Mouse (Mus musculus) forebrain, embryonic 16.5 days (tissue): ENCODE results near the gene Notch2. TPM values are rescaled to one million over a fixed set of nuclear protein-coding genes. Genes with fewer than 3 reads are reported as not detected.

ENCODE experiments used
- ATAC-seq: fragments of 200-750 bp; cut with Nextera tagmentation; 2 replicates; pipeline ENCODE4 v1.8.0; 2017; ENCODE audit warnings: mild to moderate bottlenecking, moderate library complexity
- H3K27ac ChIP-seq: fragments of 300-500 bp; sonication (generic); 2 replicates; pipeline ENCODE4 v1.5.1; 2014; ENCODE audit warnings: low read length, control low read depth
- H3K27me3 ChIP-seq: fragments of 300-500 bp; sonication (generic); replicated peaks from 2 replicates; pipeline ENCODE4 v1.6.1; 2014; ENCODE audit warnings: low read length; ENCODE audit not compliant: control insufficient read depth, insufficient read depth
- H3K36me3 ChIP-seq: fragments of 300-500 bp; sonication (generic); 2 replicates; pipeline ENCODE4 v1.6.1; 2014; ENCODE audit not compliant: control insufficient read depth, insufficient read depth
- H3K4me1 ChIP-seq: fragments of 300-500 bp; sonication (generic); replicated peaks from 2 replicates; pipeline ENCODE4 v1.6.1; 2014; ENCODE audit warnings: low read length; ENCODE audit not compliant: control insufficient read depth, insufficient read depth
- H3K4me2 ChIP-seq: fragments of 300-500 bp; sonication (generic); 2 replicates; pipeline ENCODE4 v1.6.1; 2014; ENCODE audit warnings: mild to moderate bottlenecking, low read length, control low read depth
- H3K4me3 ChIP-seq: fragments of 300-500 bp; sonication (generic); replicated peaks from 2 replicates; pipeline ENCODE4 v1.5.1; 2014; ENCODE audit warnings: mild to moderate bottlenecking, low read length, control low read depth
- H3K9ac ChIP-seq: fragments of 300-500 bp; sonication (generic); replicated peaks from 2 replicates; pipeline ENCODE4 v1.6.1; 2014; ENCODE audit warnings: low read depth, low read length, control low read depth
- H3K9me3 ChIP-seq: fragments of 300-500 bp; sonication (generic); 2 replicates; pipeline ENCODE4 v1.6.1; 2016; ENCODE audit warnings: low read length; ENCODE audit not compliant: control insufficient read depth
- WGBS: fragments of 180-500 bp; shearing (Covaris S2); extraction: QIAGEN DNeasy Blood & Tissue Kit; methylation state at CpG from one replicate; pipeline ENCODE4 v1.1.7; 2014; 5-methylcytosine and 5-hydroxymethylcytosine counted together
- polyA plus RNA-seq: library from polyadenylated mRNA; unstranded; fragments of >200 nt; fragmentation: Nextera tagmentation; extraction: Ambion mirVana; gene quantifications from 2 replicates; pipeline ENCODE4 v1.2.1, GENCODE M21; 2015

Gene Notch2
- polyA plus RNA-seq, 1 experiment from 2014 or later: 14.6 TPM

DNA sequence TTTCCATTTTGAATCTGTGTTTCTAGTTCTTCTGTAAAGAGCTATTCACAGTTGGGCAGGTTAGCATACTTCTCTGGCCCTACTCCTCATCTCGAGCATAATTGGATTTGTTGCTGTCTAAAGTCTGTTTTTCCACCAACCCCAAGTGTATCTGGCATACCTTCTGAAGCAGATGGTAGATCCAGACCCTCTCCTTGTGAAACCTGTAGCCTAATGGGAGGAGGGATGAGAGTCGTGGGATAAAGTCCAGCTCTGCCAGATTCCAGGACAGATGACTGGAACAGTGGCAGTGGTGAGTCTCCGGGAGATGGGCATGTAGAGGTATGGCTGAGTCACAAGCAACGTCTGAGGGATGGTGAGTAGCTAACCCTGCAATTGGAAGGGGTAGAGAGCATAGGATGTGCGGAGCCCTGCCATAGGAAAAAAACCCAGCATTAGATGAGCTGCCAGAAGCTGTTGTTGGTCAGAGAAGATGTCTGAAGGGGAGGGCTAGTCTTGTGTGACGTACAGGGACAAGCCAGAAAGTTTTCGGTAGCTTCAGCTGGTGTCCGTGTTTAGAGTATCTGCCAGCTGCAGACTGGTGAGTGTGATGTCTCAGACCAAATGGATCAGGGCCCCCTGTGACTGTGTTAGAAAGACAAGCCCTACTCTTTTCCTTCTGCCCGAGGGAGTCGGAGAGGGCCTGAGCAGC, 79.5 kb downstream of the Notch2 start:
- no peak overlapping the region for H3K4me2 ChIP-seq
- no peak overlapping the region for H3K27ac ChIP-seq
- 76% methylated on average over 10 of the region's 10 CpGs for WGBS
- H3K4me3 ChIP-seq: no peak overlapping the region
- ATAC-seq: no peak
- H3K27me3 ChIP-seq: no peaks in the 10 kb centered on the region
- H3K4me1 ChIP-seq: peaks cover 9% of the 10 kb centered on the region
- H3K9me3 ChIP-seq: no peaks in the 10 kb centered on the region
- no peaks in the 10 kb centered on the region for H3K36me3 ChIP-seq
- H3K9ac ChIP-seq: no peak overlapping the region

DNA sequence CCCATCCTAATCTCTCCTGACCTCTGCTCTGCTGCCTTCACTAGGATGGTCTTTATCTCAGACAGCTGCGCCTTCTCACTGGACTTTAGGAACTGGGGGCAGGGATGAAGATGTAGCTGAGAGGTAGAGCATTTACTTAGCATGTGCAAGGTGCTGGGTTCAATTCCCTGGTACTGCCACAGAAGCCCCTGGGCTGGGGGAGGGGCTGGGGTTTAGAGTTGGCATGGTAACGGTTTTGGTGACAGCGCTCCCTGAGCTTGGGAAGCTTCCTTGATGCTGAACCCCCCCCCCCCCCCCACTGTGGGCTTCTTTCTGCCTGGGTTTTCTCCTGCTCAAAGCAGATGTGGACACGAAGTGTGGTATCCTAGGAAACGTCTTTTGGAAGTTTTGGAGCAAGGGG, 80.6 kb downstream of the Notch2 start:
- 35% methylated on average over 5 of the region's 5 CpGs for WGBS
- Histone ChIP-seq H3K4me3 (no peak overlapping the region), H3K27ac (no peak overlapping the region), H3K9me3 (no peaks in the 10 kb centered on the region), H3K4me1 (peaks cover 9% of the 10 kb centered on the region), H3K27me3 (no peaks in the 10 kb centered on the region), H3K36me3 (no peaks in the 10 kb centered on the region), H3K9ac (no peak overlapping the region), H3K4me2 (no peak overlapping the region)
- ATAC-seq: 0 out of 2 replicates have a peak, but pooled peaks have one; percentile 3

DNA sequence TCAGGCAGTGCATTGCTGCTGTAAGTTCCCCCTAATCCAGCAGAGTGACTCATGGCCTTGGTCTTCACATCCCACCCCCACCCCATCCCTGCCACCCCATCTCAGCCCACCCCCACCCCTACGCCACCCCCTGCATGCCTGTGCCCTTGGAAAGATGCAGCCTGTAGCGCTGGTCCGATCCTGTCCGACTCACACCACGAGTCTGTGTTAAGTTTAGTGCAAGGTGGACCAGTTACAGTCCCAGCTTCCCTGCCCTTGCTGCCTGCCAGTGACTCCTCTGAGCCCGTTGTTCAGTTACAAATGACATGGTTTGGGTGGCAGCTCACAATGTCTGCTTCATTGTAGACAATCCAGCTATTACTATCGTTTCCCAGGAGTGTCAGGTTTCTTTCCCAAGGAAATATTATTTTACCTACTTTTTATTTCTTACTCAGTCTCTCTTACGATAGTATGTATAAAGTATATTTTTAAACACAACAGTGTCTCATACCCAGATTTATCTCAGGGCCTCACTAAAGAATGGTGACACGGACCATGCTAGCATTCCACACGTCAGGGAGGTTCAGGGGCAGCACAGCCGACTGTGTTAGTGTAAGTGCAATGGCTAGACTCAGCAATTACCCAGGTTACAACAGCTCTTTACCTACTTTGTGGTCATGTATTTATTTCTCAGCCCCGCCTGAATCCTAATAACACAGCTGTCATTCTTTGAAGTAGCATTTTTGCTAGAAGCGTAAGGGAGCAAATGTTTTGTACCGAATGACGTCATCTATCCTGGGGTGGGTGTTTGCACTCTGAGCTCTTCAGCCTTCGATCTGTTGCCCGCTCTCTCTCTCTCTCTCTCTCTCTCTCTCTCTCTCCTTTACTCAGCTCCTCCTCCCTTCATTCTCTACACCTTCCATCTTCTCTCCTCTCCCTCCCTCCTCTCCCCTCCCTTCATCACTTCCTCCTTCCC, 81.6 kb downstream of the Notch2 start:
- Histone ChIP-seq H3K4me1 (peaks cover 9% of the 10 kb centered on the region), H3K4me3 (no peak overlapping the region), H3K27ac (no peak overlapping the region), H3K9me3 (no peaks in the 10 kb centered on the region), H3K36me3 (no peaks in the 10 kb centered on the region), H3K27me3 (no peaks in the 10 kb centered on the region), H3K9ac (no peak overlapping the region), H3K4me2 (no peak overlapping the region)
- ATAC-seq: no peak
- 53% methylated on average over 17 of the region's 17 CpGs for WGBS

DNA sequence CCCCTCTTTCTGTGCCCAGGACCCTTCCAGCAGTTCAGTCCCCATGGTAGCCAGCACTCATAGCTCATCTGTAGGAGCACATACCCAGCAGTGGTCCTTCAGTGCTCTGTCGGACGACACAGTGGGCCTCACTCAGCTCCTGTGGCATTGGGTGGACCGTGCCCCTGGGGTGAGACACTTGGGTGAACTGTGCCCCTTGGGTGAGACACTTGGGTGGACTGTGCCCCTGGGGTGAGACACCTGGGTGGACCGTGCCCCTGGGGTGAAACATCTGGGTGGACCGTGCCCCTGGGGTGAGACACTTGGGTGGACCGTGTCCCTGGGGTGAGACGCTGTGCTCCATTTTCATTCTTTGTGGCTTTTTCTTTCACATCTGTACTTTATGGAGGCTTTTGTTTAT, 83.7 kb downstream of the Notch2 start:
- H3K4me2 ChIP-seq: no peak overlapping the region
- H3K9me3 ChIP-seq: no peaks in the 10 kb centered on the region
- no peak for ATAC-seq
- H3K9ac ChIP-seq: no peak overlapping the region
- whole genome bisulfite sequencing: 98% methylated on average over 7 of the region's 7 CpGs
- H3K4me3 ChIP-seq: no peak overlapping the region
- no peaks in the 10 kb centered on the region for H3K27me3 ChIP-seq
- no peak overlapping the region for H3K27ac ChIP-seq
- H3K36me3 ChIP-seq: no peaks in the 10 kb centered on the region
- peaks cover 9% of the 10 kb centered on the region for H3K4me1 ChIP-seq

DNA sequence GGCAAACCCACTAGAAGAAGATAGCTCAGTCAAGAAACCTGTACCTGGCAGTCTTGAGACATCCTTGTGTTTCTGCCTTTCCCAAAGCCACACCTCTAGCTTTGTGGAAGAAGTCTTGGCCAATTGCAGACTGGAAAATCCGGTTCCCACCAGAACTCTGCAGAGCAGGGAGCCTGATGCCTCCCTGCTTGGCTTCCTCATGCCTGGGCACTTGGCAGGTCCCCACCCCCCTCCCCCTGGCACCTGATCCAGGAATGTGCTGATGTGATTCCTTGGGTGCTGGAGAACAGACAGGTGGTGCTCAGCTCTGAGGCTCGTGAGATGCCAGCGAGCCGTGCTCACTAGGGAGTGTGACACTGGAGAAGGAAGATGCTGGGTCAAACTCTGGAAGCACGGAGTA, 85.3 kb downstream of the Notch2 start:
- Histone ChIP-seq H3K27ac (no peak overlapping the region), H3K27me3 (no peaks in the 10 kb centered on the region)
- WGBS: 88% methylated on average over 5 of the region's 5 CpGs

DNA sequence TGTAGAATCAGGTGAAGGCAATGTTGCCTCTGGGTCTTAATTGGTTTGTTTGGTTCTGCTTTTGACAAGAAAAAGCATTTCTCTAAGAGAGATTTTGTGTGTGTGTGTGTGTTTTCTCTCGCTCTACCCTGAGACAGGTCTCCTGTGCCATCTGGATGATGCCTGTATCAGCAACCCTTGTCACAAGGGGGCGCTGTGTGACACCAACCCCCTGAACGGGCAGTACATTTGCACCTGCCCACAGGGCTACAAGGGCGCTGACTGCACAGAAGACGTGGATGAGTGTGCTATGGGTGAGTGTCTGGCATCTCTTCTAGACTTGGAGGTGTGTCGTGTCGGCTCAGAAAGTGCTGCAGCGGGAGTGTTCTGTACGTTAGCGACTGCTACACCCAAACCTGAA, 86.0 kb downstream of the Notch2 start:
- ATAC-seq: no peak
- Histone ChIP-seq H3K27me3 (no peaks in the 10 kb centered on the region), H3K9ac (no peak overlapping the region), H3K9me3 (no peaks in the 10 kb centered on the region; the same call in 1 of the 2 replicates), H3K4me2 (no peak overlapping the region), H3K4me3 (no peak overlapping the region), H3K4me1 (no peaks in the 10 kb centered on the region; the same call in 1 of the 2 replicates), H3K36me3 (peaks cover 10% of the 10 kb centered on the region), H3K27ac (no peak overlapping the region)
- 88% methylated on average over 10 of the region's 10 CpGs for WGBS

More for the DNA sequence above, 85.3 kb downstream of the Notch2 start:
- H3K9ac ChIP-seq: no peak overlapping the region
- peaks cover 10% of the 10 kb centered on the region for H3K36me3 ChIP-seq
- no peak overlapping the region for H3K4me2 ChIP-seq
- H3K4me3 ChIP-seq: no peak overlapping the region
- no peak for ATAC-seq
- H3K9me3 ChIP-seq: no peaks in the 10 kb centered on the region; the same call in 1 of the 2 replicates
- peaks cover 4% of the 10 kb centered on the region for H3K4me1 ChIP-seq

DNA sequence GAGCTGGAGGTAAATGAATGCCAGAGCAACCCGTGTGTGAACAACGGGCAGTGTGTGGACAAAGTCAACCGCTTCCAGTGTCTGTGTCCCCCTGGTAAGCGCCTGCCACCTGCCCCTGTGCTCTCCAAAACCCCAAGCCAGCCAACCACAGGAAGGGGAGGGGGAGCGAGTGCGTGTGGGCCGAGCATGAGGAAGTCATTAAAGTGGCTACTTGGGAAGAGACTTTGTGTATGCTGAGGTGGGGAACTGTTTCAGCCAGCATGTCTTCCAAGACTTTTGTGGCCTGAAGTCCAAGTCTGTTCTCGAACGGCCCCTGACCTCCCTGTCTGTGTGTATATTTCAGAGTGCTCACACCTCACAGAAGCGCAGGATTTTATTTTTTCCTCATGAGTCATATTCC, 88.2 kb downstream of the Notch2 start:
- no peak for ATAC-seq
- 82% methylated on average over 10 of the region's 10 CpGs for WGBS
- Histone ChIP-seq H3K4me3 (no peak overlapping the region), H3K27ac (no peak overlapping the region), H3K9me3 (no peaks in the 10 kb centered on the region; the same call in 1 of the 2 replicates), H3K9ac (no peak overlapping the region), H3K36me3 (peaks cover 10% of the 10 kb centered on the region), H3K4me2 (no peak overlapping the region), H3K4me1 (peaks cover 18% of the 10 kb centered on the region), H3K27me3 (no peaks in the 10 kb centered on the region)

DNA sequence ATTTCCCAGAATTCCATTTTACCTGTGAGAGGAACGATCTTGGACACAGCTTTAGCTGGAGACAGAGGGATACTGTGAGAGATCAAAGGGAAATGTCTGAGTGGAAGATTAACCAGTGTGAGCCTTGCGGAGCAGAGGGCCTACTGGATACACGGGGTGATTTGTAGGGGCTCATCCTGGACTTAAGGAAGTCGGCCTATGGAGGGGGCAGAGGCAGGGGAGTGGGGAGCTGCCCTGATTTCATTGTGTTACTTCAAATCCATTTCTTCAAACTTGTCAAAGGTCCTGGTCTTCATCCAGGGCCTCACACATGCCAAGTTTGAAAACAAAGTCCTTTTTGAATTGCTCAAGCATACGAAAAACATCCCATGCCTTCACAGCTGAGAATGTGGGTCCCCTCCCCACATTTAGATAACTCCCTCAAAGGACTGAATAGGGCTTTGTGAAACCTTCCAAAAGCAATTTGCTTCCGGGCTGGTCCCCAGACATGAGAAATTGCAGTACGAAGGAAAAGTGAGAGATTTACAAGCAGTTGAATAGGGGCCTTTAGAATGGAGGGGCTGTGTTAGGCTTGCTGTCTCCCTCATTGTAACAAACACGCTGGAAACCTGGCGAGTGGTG, 91.6 kb downstream of the Notch2 start:
- Histone ChIP-seq H3K9me3 (no peaks in the 10 kb centered on the region; the same call in 1 of the 2 replicates), H3K27me3 (no peaks in the 10 kb centered on the region), H3K36me3 (peaks cover 10% of the 10 kb centered on the region), H3K4me2 (no peak overlapping the region), H3K9ac (0 out of 2 replicates have a peak overlapping the region, but pooled peaks have one; percentile 6), H3K4me1 (peaks cover 26% of the 10 kb centered on the region), H3K27ac (peak overlapping the region; percentile 65), H3K4me3 (no peak overlapping the region)
- 9% methylated on average over 9 of the region's 9 CpGs for WGBS
- peak; percentile 62 for ATAC-seq

DNA sequence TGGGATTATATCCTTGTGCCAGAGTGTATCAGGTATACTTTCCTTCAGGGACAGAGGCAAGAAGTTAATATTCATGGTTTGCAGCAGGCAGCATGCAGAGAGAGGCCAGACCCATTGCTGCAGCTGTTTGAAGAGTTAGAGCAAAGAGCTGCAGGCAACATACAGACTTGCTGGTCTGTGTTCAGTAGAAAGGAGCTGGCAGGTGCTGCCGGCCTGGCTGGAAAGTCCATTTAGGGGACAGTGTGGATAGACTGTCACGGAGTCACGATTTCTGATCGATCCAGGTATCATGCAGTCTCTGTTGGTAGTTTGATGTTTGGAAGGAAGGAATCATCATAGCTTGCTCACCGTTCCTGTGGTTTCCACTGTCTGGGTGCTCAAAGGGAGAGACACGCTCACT, 92.2 kb downstream of the Notch2 start:
- H3K4me2 ChIP-seq: no peak overlapping the region
- H3K9me3 ChIP-seq: no peaks in the 10 kb centered on the region; the same call in 1 of the 2 replicates
- H3K36me3 ChIP-seq: peaks cover 10% of the 10 kb centered on the region
- no peaks in the 10 kb centered on the region for H3K27me3 ChIP-seq
- H3K4me3 ChIP-seq: no peak overlapping the region
- ATAC-seq: peak; percentile 8
- peak overlapping the region; percentile 65 for H3K27ac ChIP-seq
- 44% methylated on average over 6 of the region's 6 CpGs for WGBS
- H3K9ac ChIP-seq: no peak overlapping the region
- H3K4me1 ChIP-seq: peaks cover 26% of the 10 kb centered on the region
